Mouse (Mus musculus) forebrain, postnatal 0 days (tissue): ENCODE measurements around the gene Dpm2. TPM values are rescaled to one million over a fixed set of nuclear protein-coding genes. Genes with fewer than 3 reads are reported as not detected.

Source experiments
- ATAC-seq: fragments of 200-750 bp; cut with Nextera tagmentation; 2 replicates; pipeline ENCODE4 v1.8.0; 2017; ENCODE audit warnings: mild to moderate bottlenecking, moderate library complexity
- DNase-seq: peaks from one replicate; pipeline ENCODE4 v3.0.0-alpha.2; 2015
- H3K27ac ChIP-seq: fragments of 300-500 bp; sonication (generic); 2 replicates; pipeline ENCODE4 v1.5.1; 2014; ENCODE audit warnings: low read depth, mild to moderate bottlenecking, antibody characterized with exemption, low read length, moderate library complexity, mixed read lengths
- H3K27me3 ChIP-seq: fragments of 300-500 bp; sonication (generic); 2 replicates; pipeline ENCODE4 v1.6.1; 2014; ENCODE audit warnings: mild to moderate bottlenecking, low read length, mixed read lengths; ENCODE audit not compliant: insufficient read depth
- H3K36me3 ChIP-seq: fragments of 300-500 bp; sonication (generic); 2 replicates; pipeline ENCODE4 v1.6.1; 2014; ENCODE audit warnings: mild to moderate bottlenecking, moderate library complexity; ENCODE audit not compliant: insufficient read depth
- H3K4me1 ChIP-seq: fragments of 300-500 bp; sonication (generic); 2 replicates; pipeline ENCODE4 v1.6.1; 2014; ENCODE audit warnings: antibody characterized with exemption; ENCODE audit not compliant: insufficient read depth
- H3K4me2 ChIP-seq: fragments of 300-500 bp; sonication (generic); 2 replicates; pipeline ENCODE4 v1.6.1; 2014; ENCODE audit warnings: low read depth, mild to moderate bottlenecking, moderate library complexity
- H3K4me3 ChIP-seq: fragments of 300-500 bp; sonication (generic); 2 replicates; pipeline ENCODE4 v1.5.1; 2014; ENCODE audit warnings: low read depth, low read length, mixed read lengths
- H3K9ac ChIP-seq: fragments of 300-500 bp; sonication (generic); 2 replicates; pipeline ENCODE4 v1.6.1; 2014; ENCODE audit warnings: mild to moderate bottlenecking
- H3K9me3 ChIP-seq: fragments of 300-500 bp; sonication (generic); 2 replicates; pipeline ENCODE4 v1.6.1; 2016; ENCODE audit warnings: low read length
- CTCF ChIP-seq: sonication (generic); IDR thresholded peaks from 2 replicates; pipeline ENCODE4 v1.5.1; 2016; ENCODE audit warnings: antibody characterized with exemption, control low read depth, low read depth
- WGBS: fragments of 180-500 bp; shearing (Covaris S2); extraction: QIAGEN DNeasy Blood & Tissue Kit; methylation state at CpG from one replicate; pipeline ENCODE4 v1.1.7; 2014; 5-methylcytosine and 5-hydroxymethylcytosine counted together
- polyA plus RNA-seq: library from polyadenylated mRNA; unstranded; fragments of >200 nt; fragmentation: Nextera tagmentation; extraction: Ambion mirVana; gene quantifications from 2 replicates; pipeline ENCODE4 v1.2.1, GENCODE M21; 2015
- total RNA-seq: library from RNA; depleted of rRNA; stranded (reverse); fragments of >200 nt; gene quantifications from 2 replicates; pipeline ENCODE4 v1.2.3, GENCODE M21; 2014

The Dpm2 gene
- total and polyA plus RNA-seq, 2 experiments from 2014 or later, result 60.5 to 142 TPM

- H3K27ac ChIP-seq, result peak overlapping the region; percentile 40; the same call in 1 of the 2 replicates
- no peaks in the 10 kb centered on the region for H3K9me3 ChIP-seq
- peaks cover 7% of the 10 kb centered on the region for H3K4me1 ChIP-seq
- H3K27me3 ChIP-seq, result peaks cover 3% of the 10 kb centered on the region; the same call in 1 of the 2 replicates
- DNase-seq, result peak; percentile 83
- H3K4me2 ChIP-seq, result peak overlapping the region; percentile 99
- peak; percentile 57 for ATAC-seq
- peak overlapping the region; percentile 56 for H3K4me3 ChIP-seq
- H3K36me3 ChIP-seq, result peaks cover 8% of the 10 kb centered on the region; the same call in 1 of the 2 replicates
- H3K9ac ChIP-seq, result peak overlapping the region; percentile 67
- peak; percentile 81 for TF ChIP-seq CTCF
- 1% methylated on average over 26 of the region's 26 CpGs for WGBS
These were observed 4.4 kb downstream of the Dpm2 start for GRCm38 (mm10) chr2:32574901-32575585.

- Histone ChIP-seq H3K4me3 (peak within 1 kb of the TSS; percentile 56), H3K36me3 (peaks cover 8% of the 10 kb centered on the region; the same call in 1 of the 2 replicates), H3K4me2 (peak within 1 kb of the TSS; percentile 99), H3K4me1 (peaks cover 7% of the 10 kb centered on the region), H3K27me3 (peaks cover 3% of the 10 kb centered on the region; the same call in 1 of the 2 replicates), H3K27ac (peak within 1 kb of the TSS; percentile 40; the same call in 1 of the 2 replicates), H3K9ac (peak within 1 kb of the TSS; percentile 67), H3K9me3 (no peaks in the 10 kb centered on the region)
- WGBS, result 5% methylated on average over 28 of the region's 28 CpGs
- no peak for TF ChIP-seq CTCF
- peak; percentile 88 for ATAC-seq
- peak; percentile 87 for DNase-seq
These were observed 5.0 kb downstream of the Dpm2 start, which contains the start of gene 9430097D07Rik for GRCm38 (mm10) chr2:32575586-32576160. Gene 9430097D07Rik, minus strand, starts transcription at chr2:32575684.

- no peak overlapping the region for H3K9ac ChIP-seq
- H3K4me3 ChIP-seq, result no peak overlapping the region
- peaks cover 3% of the 10 kb centered on the region; the same call in 1 of the 2 replicates for H3K27me3 ChIP-seq
- no peaks in the 10 kb centered on the region for H3K9me3 ChIP-seq
- WGBS, result 87% methylated on average over 9 of the region's 9 CpGs
- DNase-seq, result no peak
- H3K36me3 ChIP-seq, result peaks cover 8% of the 10 kb centered on the region; the same call in 1 of the 2 replicates
- ATAC-seq, result no peak
- H3K27ac ChIP-seq, result no peak overlapping the region
- TF ChIP-seq CTCF, result no peak
- H3K4me1 ChIP-seq, result peaks cover 4% of the 10 kb centered on the region
- H3K4me2 ChIP-seq, result no peak overlapping the region
These were observed 5.9 kb downstream of the Dpm2 start for GRCm38 (mm10) chr2:32576532-32576931.

- no peak overlapping the region for H3K4me3 ChIP-seq
- 43% methylated on average over 25 of the region's 30 CpGs for WGBS
- no peaks in the 10 kb centered on the region for H3K9me3 ChIP-seq
- H3K4me1 ChIP-seq, result 0 out of 2 replicates have a peak, but pooled peaks cover 3% of the 10 kb centered on the region
- DNase-seq (no peak), ATAC-seq (no peak)
- H3K27ac ChIP-seq, result no peak overlapping the region
- no peak for TF ChIP-seq CTCF
- H3K9ac ChIP-seq, result no peak overlapping the region
- no peak overlapping the region for H3K4me2 ChIP-seq
- peaks cover 3% of the 10 kb centered on the region; the same call in 1 of the 2 replicates for H3K27me3 ChIP-seq
- peaks cover 2% of the 10 kb centered on the region; the same call in 1 of the 2 replicates for H3K36me3 ChIP-seq
These were observed 7.7 kb downstream of the Dpm2 start for GRCm38 (mm10) chr2:32578146-32579046.

- H3K36me3 ChIP-seq, result no peaks in the 10 kb centered on the region
- peak overlapping the region; percentile 41 for H3K4me2 ChIP-seq
- H3K4me3 ChIP-seq, result peak overlapping the region; percentile 30
- DNase-seq (peak; percentile 89), ATAC-seq (peak; percentile 81)
- H3K27me3 ChIP-seq, result peaks cover 3% of the 10 kb centered on the region; the same call in 1 of the 2 replicates
- H3K27ac ChIP-seq, result no peak overlapping the region
- H3K4me1 ChIP-seq, result 0 out of 2 replicates have a peak, but pooled peaks cover 3% of the 10 kb centered on the region
- no peak overlapping the region for H3K9ac ChIP-seq
- H3K9me3 ChIP-seq, result no peaks in the 10 kb centered on the region
- TF ChIP-seq CTCF, result peak; percentile 34
- WGBS, result 34% methylated on average over 19 of the region's 19 CpGs
These were observed 10.9 kb downstream of the Dpm2 start for GRCm38 (mm10) chr2:32581450-32582095.
